Mouse (Mus musculus): Measurements from ENCODE around the gene Cacna2d4.

DNA sequence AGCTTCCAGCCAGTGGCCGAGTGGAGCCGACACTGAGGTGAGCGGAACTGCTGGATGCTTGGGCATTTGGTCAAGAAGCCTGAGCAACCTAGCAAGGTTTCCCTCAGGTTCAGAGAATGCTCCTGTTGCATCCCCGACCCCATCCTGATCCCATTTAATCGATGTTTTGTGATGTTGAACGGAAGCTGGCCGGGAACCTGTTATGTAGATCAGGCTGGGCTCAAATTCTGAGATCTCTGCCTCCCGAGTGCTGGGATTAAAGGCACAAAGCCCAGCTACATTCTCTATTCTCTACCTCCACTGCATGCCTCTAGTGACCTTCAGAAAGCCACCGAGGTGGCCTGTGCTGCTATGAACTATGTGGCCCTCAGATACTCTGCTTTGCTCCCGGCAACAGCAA is 88.5 kb downstream of the Cacna2d4 start:
- no peak for TF ChIP-seq POLR2A (IDR thresholded peaks at IDR 0.05; ENCODE audit: low read depth, low read length)
- TF ChIP-seq CTCF (IDR thresholded peaks at IDR 0.05; ENCODE audit: extremely low read depth, insufficient read depth, insufficient read length, insufficient replicate concordance): no peak

All from spleen, adult 2 months (tissue).